Mouse (Mus musculus) erythroblast, embryonic 14.5 days (primary cell): ENCODE results near the gene Tmem63b.

Experiments used
- GATA1 ChIP-seq: IDR thresholded peaks from 2 replicates; pipeline ENCODE4 v1.6.1; 2012; ENCODE audit warnings: low read length, inconsistent platforms, mixed read lengths
- TAL1 ChIP-seq: IDR thresholded peaks from 3 replicates; pipeline ENCODE4 v1.6.1; 2012; ENCODE audit warnings: low read length, inconsistent platforms, mixed read lengths

DNA sequence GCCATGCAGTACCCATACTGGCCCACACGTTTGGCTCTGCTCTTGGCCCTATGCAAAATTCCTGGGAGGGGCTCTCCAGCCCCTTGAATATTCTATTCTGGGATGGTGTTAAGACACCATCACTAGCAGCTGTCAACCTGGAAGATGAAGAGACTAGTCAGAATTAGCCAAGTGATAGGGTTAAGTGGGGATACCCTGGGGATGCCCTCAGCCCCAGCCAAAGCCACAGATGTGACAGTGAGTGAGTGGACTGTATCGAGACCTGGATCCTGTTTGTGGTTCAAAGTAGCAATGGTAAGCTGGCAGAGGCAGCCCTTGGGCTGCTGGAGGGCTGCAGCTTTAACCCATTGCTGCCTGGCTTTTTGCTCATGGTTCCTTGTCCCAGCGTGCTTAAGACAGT is 23.1 kb upstream of the Tmem63b start:
- TF ChIP-seq GATA1 (no peak), TAL1 (no peak)
